Mouse (Mus musculus) embryonic facial prominence, embryonic 15.5 days (tissue): ENCODE results near the gene Slc38a11. TPM values are rescaled to one million over a fixed set of nuclear protein-coding genes. Genes with fewer than 3 reads are reported as not detected.

ENCODE experiments used
- ATAC-seq: fragments of 200-750 bp; cut with Nextera tagmentation; 2 replicates; pipeline ENCODE4 v1.8.0; 2017; ENCODE audit warnings: low read depth, moderate TSS enrichment; ENCODE audit not compliant: insufficient number of reproducible peaks, low FRiP score, low TSS enrichment
- H3K27ac ChIP-seq: fragments of 300-500 bp; sonication (generic); replicated peaks from 2 replicates; pipeline ENCODE4 v1.5.1; 2015; ENCODE audit warnings: mild to moderate bottlenecking, inconsistent platforms
- H3K27me3 ChIP-seq: fragments of 300-500 bp; sonication (generic); 2 replicates; pipeline ENCODE4 v1.6.1; 2015; ENCODE audit warnings: inconsistent platforms
- H3K36me3 ChIP-seq: fragments of 300-500 bp; sonication (generic); 2 replicates; pipeline ENCODE4 v1.6.1; 2015; ENCODE audit warnings: mild to moderate bottlenecking, inconsistent platforms
- H3K4me1 ChIP-seq: fragments of 300-500 bp; sonication (generic); 2 replicates; pipeline ENCODE4 v1.6.1; 2015; ENCODE audit warnings: inconsistent platforms
- H3K4me2 ChIP-seq: fragments of 300-500 bp; sonication (generic); replicated peaks from 2 replicates; pipeline ENCODE4 v1.6.1; 2015; ENCODE audit warnings: mild to moderate bottlenecking, inconsistent platforms
- H3K4me3 ChIP-seq: fragments of 300-500 bp; sonication (generic); replicated peaks from 2 replicates; pipeline ENCODE4 v1.5.1; 2015; ENCODE audit warnings: mild to moderate bottlenecking, inconsistent platforms
- H3K9ac ChIP-seq: fragments of 300-500 bp; sonication (generic); 2 replicates; pipeline ENCODE4 v1.6.1; 2015; ENCODE audit warnings: inconsistent platforms
- H3K9me3 ChIP-seq: fragments of 300-500 bp; sonication (generic); replicated peaks from 2 replicates; pipeline ENCODE4 v1.6.1; 2016; ENCODE audit warnings: inconsistent platforms
- WGBS: fragments of 180-500 bp; shearing (Covaris S2); methylation state at CpG from one replicate; pipeline ENCODE4 v1.1.7; 2015; 5-methylcytosine and 5-hydroxymethylcytosine counted together
- polyA plus RNA-seq: library from polyadenylated mRNA; unstranded; fragments of >200 nt; fragmentation: Nextera tagmentation; extraction: Ambion mirVana; gene quantifications from 2 replicates; pipeline ENCODE4 v1.2.1, GENCODE M21; 2015

Slc38a11 gene
- polyA plus RNA-seq, 1 experiment from 2014 or later, result 0.13 TPM

GRCm38 (mm10) chr2:65321998-65322754 lies 41.7 kb downstream of the Slc38a11 start:
- no peak for ATAC-seq
- Histone ChIP-seq H3K4me1 (no peaks in the 10 kb centered on the region), H3K9ac (no peak overlapping the region), H3K27me3 (no peaks in the 10 kb centered on the region), H3K36me3 (no peaks in the 10 kb centered on the region), H3K27ac (no peak overlapping the region), H3K4me2 (no peak overlapping the region), H3K4me3 (no peak overlapping the region), H3K9me3 (no peaks in the 10 kb centered on the region)
- WGBS, result 59% methylated on average over 6 of the region's 6 CpGs

DNA sequence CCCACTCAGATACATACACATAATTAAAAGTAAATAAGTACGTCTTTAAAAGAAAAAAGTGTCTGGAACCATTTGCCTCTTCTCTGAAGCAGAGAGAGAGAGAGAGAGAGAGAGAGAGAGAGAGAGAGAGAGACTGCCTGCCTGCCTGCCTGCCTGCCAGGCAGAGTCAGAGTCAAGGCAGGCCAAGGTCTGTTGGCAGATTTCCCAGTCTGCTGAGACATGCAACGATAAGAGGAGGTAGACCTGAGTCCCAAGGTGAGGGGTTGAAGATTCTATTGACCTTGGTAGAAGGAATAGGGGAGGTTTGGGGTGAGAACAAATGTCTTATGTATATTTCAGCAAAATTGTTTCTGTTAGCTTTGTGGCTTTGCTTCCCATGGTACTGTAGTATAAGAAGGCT lies 42.9 kb downstream of the Slc38a11 start:
- Histone ChIP-seq H3K9ac (no peak overlapping the region), H3K36me3 (no peaks in the 10 kb centered on the region), H3K4me1 (no peaks in the 10 kb centered on the region), H3K27ac (no peak overlapping the region), H3K27me3 (no peaks in the 10 kb centered on the region), H3K4me2 (no peak overlapping the region), H3K9me3 (no peaks in the 10 kb centered on the region), H3K4me3 (no peak overlapping the region)
- 44% methylated on average over 2 of the region's 2 CpGs for WGBS
- ATAC-seq, result no peak

GRCm38 (mm10) chr2:65316721-65317120 lies 47.1 kb downstream of the Slc38a11 start:
- Histone ChIP-seq H3K4me2 (no peak overlapping the region), H3K27ac (no peak overlapping the region), H3K27me3 (no peaks in the 10 kb centered on the region), H3K4me3 (no peak overlapping the region), H3K9ac (no peak overlapping the region), H3K36me3 (no peaks in the 10 kb centered on the region), H3K9me3 (no peaks in the 10 kb centered on the region), H3K4me1 (no peaks in the 10 kb centered on the region)
- 83% methylated on average over 12 of the region's 12 CpGs for WGBS
- ATAC-seq, result no peak

GRCm38 (mm10) chr2:65311250-65311649 lies 52.6 kb downstream of the Slc38a11 start:
- Histone ChIP-seq H3K9ac (no peak overlapping the region), H3K4me2 (no peak overlapping the region), H3K9me3 (no peaks in the 10 kb centered on the region), H3K27me3 (no peaks in the 10 kb centered on the region), H3K27ac (no peak overlapping the region), H3K36me3 (no peaks in the 10 kb centered on the region), H3K4me3 (no peak overlapping the region), H3K4me1 (no peaks in the 10 kb centered on the region)
- no peak for ATAC-seq
- 68% methylated on average over 3 of the region's 3 CpGs for WGBS

GRCm38 (mm10) chr2:65296541-65296940 lies 67.3 kb downstream of the Slc38a11 start:
- H3K4me1 ChIP-seq, result no peaks in the 10 kb centered on the region
- no peak overlapping the region for H3K4me3 ChIP-seq
- no peaks in the 10 kb centered on the region for H3K27me3 ChIP-seq
- H3K9me3 ChIP-seq, result no peaks in the 10 kb centered on the region
- no peak for ATAC-seq
- no peak overlapping the region for H3K4me2 ChIP-seq
- H3K27ac ChIP-seq, result no peak overlapping the region
- no peak overlapping the region for H3K9ac ChIP-seq
- no peaks in the 10 kb centered on the region for H3K36me3 ChIP-seq
- WGBS, result 30% methylated on average over 2 of the region's 2 CpGs

DNA sequence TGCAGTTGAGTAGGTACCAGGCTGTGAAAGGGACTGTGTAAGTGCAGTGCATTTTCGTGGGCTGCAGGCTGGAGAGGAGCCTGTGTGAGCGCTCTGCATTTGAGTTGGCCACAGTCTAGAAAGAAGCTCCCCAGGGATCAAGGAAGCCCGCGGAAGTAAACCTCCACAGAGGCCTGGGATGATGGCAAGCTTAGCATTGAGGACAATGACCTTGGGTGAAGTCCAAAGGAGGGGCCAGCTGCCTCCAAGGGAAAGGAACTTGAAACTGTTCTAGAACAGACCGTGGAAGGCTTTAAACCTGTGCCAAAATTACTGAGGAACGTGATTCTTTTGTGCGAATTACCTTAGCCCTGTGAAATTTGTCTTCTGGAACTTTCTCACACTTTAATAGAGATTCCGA lies 69.7 kb downstream of the Slc38a11 start:
- WGBS, result 74% methylated on average over 8 of the region's 8 CpGs
- no peak overlapping the region for H3K4me3 ChIP-seq
- no peak overlapping the region for H3K4me2 ChIP-seq
- H3K9ac ChIP-seq, result no peak overlapping the region
- H3K27me3 ChIP-seq, result no peaks in the 10 kb centered on the region
- H3K4me1 ChIP-seq, result no peaks in the 10 kb centered on the region
- no peaks in the 10 kb centered on the region for H3K36me3 ChIP-seq
- no peak overlapping the region for H3K27ac ChIP-seq
- ATAC-seq, result no peak
- H3K9me3 ChIP-seq, result no peaks in the 10 kb centered on the region

DNA sequence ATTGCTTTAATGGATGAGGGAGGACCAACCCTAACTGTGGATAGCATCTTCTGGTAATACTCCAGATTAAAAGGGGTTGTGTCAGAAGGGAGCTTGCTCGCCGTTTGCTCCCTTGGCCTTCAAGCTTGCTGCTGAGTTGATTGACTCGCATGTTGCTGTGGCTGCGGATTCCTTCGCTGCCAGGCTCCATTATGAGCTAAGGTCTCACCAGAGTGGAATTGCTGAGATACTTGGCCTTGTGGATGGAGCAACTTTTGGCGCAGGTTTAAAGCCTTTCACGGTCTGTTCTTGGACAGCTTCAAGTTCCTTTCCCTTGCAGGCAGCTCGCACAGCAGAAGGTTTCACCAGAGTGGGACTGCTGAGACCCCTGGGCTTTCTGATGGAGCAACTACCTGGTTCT lies 70.4 kb downstream of the Slc38a11 start:
- WGBS, result 86% methylated on average over 8 of the region's 8 CpGs
- H3K4me3 ChIP-seq, result no peak overlapping the region
- H3K9ac ChIP-seq, result no peak overlapping the region
- no peak overlapping the region for H3K27ac ChIP-seq
- no peak overlapping the region for H3K4me2 ChIP-seq
- no peaks in the 10 kb centered on the region for H3K4me1 ChIP-seq
- no peaks in the 10 kb centered on the region for H3K36me3 ChIP-seq
- H3K9me3 ChIP-seq, result no peaks in the 10 kb centered on the region
- H3K27me3 ChIP-seq, result no peaks in the 10 kb centered on the region
- ATAC-seq, result no peak

DNA sequence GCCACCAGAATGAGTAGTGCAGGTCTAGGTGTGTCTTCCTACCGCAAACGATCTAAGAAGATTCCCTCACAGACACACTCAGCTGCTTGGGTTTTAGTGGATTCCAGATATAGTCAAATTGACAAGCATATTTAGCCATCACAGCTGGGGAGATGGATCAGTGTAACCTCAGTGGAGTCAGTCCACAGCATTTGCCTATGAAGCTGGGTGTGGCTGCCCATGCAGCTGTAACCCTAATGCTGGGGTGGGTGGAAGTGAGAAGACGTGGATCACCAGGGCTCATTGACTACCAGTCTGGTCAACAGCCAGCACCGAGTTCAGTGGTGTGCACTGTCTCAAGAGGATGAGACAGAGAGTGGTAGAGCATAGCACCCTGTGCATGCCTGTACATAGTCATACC lies 74.1 kb downstream of the Slc38a11 start:
- H3K27me3 ChIP-seq, result no peaks in the 10 kb centered on the region
- no peak overlapping the region for H3K4me2 ChIP-seq
- H3K4me1 ChIP-seq, result no peaks in the 10 kb centered on the region
- no peak overlapping the region for H3K9ac ChIP-seq
- no peak overlapping the region for H3K4me3 ChIP-seq
- ATAC-seq, result no peak
- 79% methylated on average over 4 of the region's 4 CpGs for WGBS
- H3K27ac ChIP-seq, result no peak overlapping the region
- H3K9me3 ChIP-seq, result no peaks in the 10 kb centered on the region
- no peaks in the 10 kb centered on the region for H3K36me3 ChIP-seq

- Histone ChIP-seq H3K9ac (no peak overlapping the region), H3K4me3 (no peak overlapping the region), H3K27me3 (no peaks in the 10 kb centered on the region), H3K4me2 (no peak overlapping the region), H3K27ac (no peak overlapping the region), H3K4me1 (no peaks in the 10 kb centered on the region), H3K9me3 (no peaks in the 10 kb centered on the region), H3K36me3 (no peaks in the 10 kb centered on the region)
- WGBS, result 76% methylated on average over 1 of the region's 1 CpGs
- ATAC-seq, result no peak
These were observed 75.1 kb downstream of the Slc38a11 start for GRCm38 (mm10) chr2:65288696-65289095.

- no peak for ATAC-seq
- H3K4me1 ChIP-seq, result no peaks in the 10 kb centered on the region
These were observed 78.5 kb downstream of the Slc38a11 start for GRCm38 (mm10) chr2:65285380-65285779.

DNA sequence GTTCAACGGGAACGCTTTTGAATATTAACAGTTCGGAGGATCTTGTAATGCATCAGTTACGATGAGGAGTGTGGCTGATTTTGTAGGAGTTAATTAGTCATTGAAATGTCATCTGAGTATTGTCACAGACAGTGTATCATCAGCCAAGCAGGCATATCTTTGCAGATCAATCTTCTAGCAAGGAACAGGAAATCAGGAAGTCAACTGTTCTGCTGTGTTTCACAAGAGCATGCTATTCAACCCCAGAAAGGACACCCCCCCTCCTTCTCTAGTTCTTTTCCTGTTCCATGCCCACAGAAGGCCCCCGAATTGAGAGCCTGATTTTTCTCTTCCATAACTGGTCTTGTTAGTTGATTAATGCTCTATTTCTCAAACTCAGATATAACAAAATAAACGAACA lies 80.9 kb downstream of the Slc38a11 start:
- ATAC-seq, result no peak
- no peaks in the 10 kb centered on the region for H3K9me3 ChIP-seq

More at GRCm38 (mm10) chr2:65285380-65285779, 78.5 kb downstream of the Slc38a11 start:
- Histone ChIP-seq H3K9ac (no peak overlapping the region), H3K4me3 (no peak overlapping the region), H3K4me2 (no peak overlapping the region), H3K9me3 (no peaks in the 10 kb centered on the region), H3K36me3 (no peaks in the 10 kb centered on the region), H3K27me3 (no peaks in the 10 kb centered on the region), H3K27ac (no peak overlapping the region)
- WGBS, result 39% methylated on average over 3 of the region's 3 CpGs

DNA sequence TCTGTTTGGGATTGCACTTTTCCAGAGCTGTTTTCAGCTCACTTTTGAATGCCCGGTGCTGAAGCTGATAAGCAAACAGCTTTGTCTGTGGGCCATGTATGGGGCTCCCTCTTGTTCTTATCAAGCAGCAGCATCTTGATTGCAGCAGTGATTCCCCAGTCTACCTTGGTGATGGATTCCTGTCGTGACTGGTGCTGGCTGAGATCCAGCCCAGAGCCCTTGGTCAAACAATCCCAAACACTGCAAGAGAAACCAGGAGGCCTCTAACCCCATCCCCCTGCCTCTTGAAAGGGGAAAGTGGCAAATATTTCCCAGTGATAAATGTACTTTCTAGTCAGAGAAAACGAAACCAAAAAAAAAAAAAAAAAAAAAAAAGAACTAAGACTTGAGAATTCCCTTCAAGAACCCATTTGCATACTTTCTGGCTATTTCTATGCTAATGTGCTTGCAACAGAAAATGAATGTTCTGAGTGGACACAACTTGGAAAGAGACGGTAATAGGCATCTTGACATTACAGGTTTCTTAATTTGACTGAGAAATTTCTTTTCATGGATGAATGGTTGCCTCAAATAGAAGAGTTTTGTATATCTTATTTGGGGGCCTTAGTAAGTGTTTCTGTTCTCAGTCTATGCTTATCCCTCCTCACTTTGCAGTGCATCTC lies 84.7 kb downstream of the Slc38a11 start:
- Histone ChIP-seq H3K9ac (no peak overlapping the region), H3K27ac (no peak overlapping the region), H3K4me1 (no peaks in the 10 kb centered on the region), H3K9me3 (no peaks in the 10 kb centered on the region), H3K27me3 (no peaks in the 10 kb centered on the region), H3K36me3 (no peaks in the 10 kb centered on the region), H3K4me3 (no peak overlapping the region), H3K4me2 (no peak overlapping the region)
- ATAC-seq, result no peak
- 39% methylated on average over 4 of the region's 4 CpGs for WGBS

More for the DNA sequence above, 80.9 kb downstream of the Slc38a11 start:
- Histone ChIP-seq H3K4me3 (no peak overlapping the region), H3K27ac (no peak overlapping the region), H3K9ac (no peak overlapping the region), H3K36me3 (no peaks in the 10 kb centered on the region), H3K4me2 (no peak overlapping the region), H3K4me1 (no peaks in the 10 kb centered on the region), H3K27me3 (no peaks in the 10 kb centered on the region)
- WGBS, result 83% methylated on average over 6 of the region's 6 CpGs
